Mouse (Mus musculus) forebrain, postnatal 0 days (tissue): ENCODE data around the gene Grk3. TPM values are rescaled to one million over a fixed set of nuclear protein-coding genes. Genes with fewer than 3 reads are reported as not detected.

Experiments
- ATAC-seq: fragments of 200-750 bp; cut with Nextera tagmentation; 2 replicates; pipeline ENCODE4 v1.8.0; 2017; ENCODE audit warnings: mild to moderate bottlenecking, moderate library complexity
- DNase-seq: peaks from one replicate; pipeline ENCODE4 v3.0.0-alpha.2; 2015
- H3K27ac ChIP-seq: fragments of 300-500 bp; sonication (generic); 2 replicates; pipeline ENCODE4 v1.5.1; 2014; ENCODE audit warnings: low read depth, mild to moderate bottlenecking, antibody characterized with exemption, low read length, moderate library complexity, mixed read lengths
- H3K27me3 ChIP-seq: fragments of 300-500 bp; sonication (generic); 2 replicates; pipeline ENCODE4 v1.6.1; 2014; ENCODE audit warnings: mild to moderate bottlenecking, low read length, mixed read lengths; ENCODE audit not compliant: insufficient read depth
- H3K36me3 ChIP-seq: fragments of 300-500 bp; sonication (generic); 2 replicates; pipeline ENCODE4 v1.6.1; 2014; ENCODE audit warnings: mild to moderate bottlenecking, moderate library complexity; ENCODE audit not compliant: insufficient read depth
- H3K4me1 ChIP-seq: fragments of 300-500 bp; sonication (generic); 2 replicates; pipeline ENCODE4 v1.6.1; 2014; ENCODE audit warnings: antibody characterized with exemption; ENCODE audit not compliant: insufficient read depth
- H3K4me2 ChIP-seq: fragments of 300-500 bp; sonication (generic); 2 replicates; pipeline ENCODE4 v1.6.1; 2014; ENCODE audit warnings: low read depth, mild to moderate bottlenecking, moderate library complexity
- H3K4me3 ChIP-seq: fragments of 300-500 bp; sonication (generic); 2 replicates; pipeline ENCODE4 v1.5.1; 2014; ENCODE audit warnings: low read depth, low read length, mixed read lengths
- H3K9ac ChIP-seq: fragments of 300-500 bp; sonication (generic); 2 replicates; pipeline ENCODE4 v1.6.1; 2014; ENCODE audit warnings: mild to moderate bottlenecking
- H3K9me3 ChIP-seq: fragments of 300-500 bp; sonication (generic); 2 replicates; pipeline ENCODE4 v1.6.1; 2016; ENCODE audit warnings: low read length
- CTCF ChIP-seq: sonication (generic); IDR thresholded peaks from 2 replicates; pipeline ENCODE4 v1.5.1; 2016; ENCODE audit warnings: antibody characterized with exemption, control low read depth, low read depth
- WGBS: fragments of 180-500 bp; shearing (Covaris S2); extraction: QIAGEN DNeasy Blood & Tissue Kit; methylation state at CpG from one replicate; pipeline ENCODE4 v1.1.7; 2014; 5-methylcytosine and 5-hydroxymethylcytosine counted together
- polyA plus RNA-seq: library from polyadenylated mRNA; unstranded; fragments of >200 nt; fragmentation: Nextera tagmentation; extraction: Ambion mirVana; gene quantifications from 2 replicates; pipeline ENCODE4 v1.2.1, GENCODE M21; 2015
- total RNA-seq: library from RNA; depleted of rRNA; stranded (reverse); fragments of >200 nt; gene quantifications from 2 replicates; pipeline ENCODE4 v1.2.3, GENCODE M21; 2014; rRNA removed

Gene Grk3
- 49.7 and 56.3 TPM in 2 replicates for total RNA-seq
- 5.9 and 12.3 TPM in 2 replicates for polyA plus RNA-seq

- Histone ChIP-seq H3K36me3 (no peaks in the 10 kb centered on the region), H3K4me2 (peak within 1 kb of the TSS; percentile 77), H3K4me1 (peaks cover 3% of the 10 kb centered on the region), H3K9ac (peak within 1 kb of the TSS; percentile 76), H3K27ac (peak within 1 kb of the TSS; percentile 50; the same call in 1 of the 2 replicates), H3K9me3 (no peaks in the 10 kb centered on the region), H3K4me3 (peak within 1 kb of the TSS; percentile 66), H3K27me3 (no peaks in the 10 kb centered on the region)
- peak; percentile 71 for DNase-seq
- TF ChIP-seq CTCF = no peak
- WGBS = 5% methylated on average over 32 of the region's 52 CpGs
- ATAC-seq = peak; percentile 81
Observed at GRCm38 (mm10) chr5:113015236-113016061, at the start of gene Grk3. Gene Grk3 (minus strand): TSS chr5:113015791.

GRCm38 (mm10) chr5:113054308-113054707, 38.7 kb upstream of the Grk3 start:
- no peak overlapping the region for H3K9ac ChIP-seq
- no peak overlapping the region for H3K4me2 ChIP-seq
- peaks cover 8% of the 10 kb centered on the region; the same call in 1 of the 2 replicates for H3K4me1 ChIP-seq
- peak; percentile 79 for ATAC-seq
- H3K27ac ChIP-seq = no peak overlapping the region
- H3K9me3 ChIP-seq = no peaks in the 10 kb centered on the region
- no peaks in the 10 kb centered on the region for H3K36me3 ChIP-seq
- peak; percentile 92 for DNase-seq
- peak; percentile 100 for TF ChIP-seq CTCF
- 2% methylated on average over 16 of the region's 16 CpGs for WGBS
- no peaks in the 10 kb centered on the region for H3K27me3 ChIP-seq
- H3K4me3 ChIP-seq = no peak overlapping the region

GRCm38 (mm10) chr5:113050581-113051185, 35.1 kb upstream of the Grk3 start:
- DNase-seq (no peak), ATAC-seq (no peak)
- 49% methylated on average over 7 of the region's 7 CpGs for WGBS
- Histone ChIP-seq H3K9me3 (no peaks in the 10 kb centered on the region), H3K36me3 (no peaks in the 10 kb centered on the region), H3K9ac (no peak overlapping the region), H3K4me1 (peaks cover 8% of the 10 kb centered on the region; the same call in 1 of the 2 replicates), H3K4me3 (no peak overlapping the region), H3K4me2 (no peak overlapping the region), H3K27ac (no peak overlapping the region; the same call in 1 of the 2 replicates), H3K27me3 (no peaks in the 10 kb centered on the region)
- no peak for TF ChIP-seq CTCF

- DNase-seq = no peak
- Histone ChIP-seq H3K4me3 (no peak overlapping the region), H3K4me1 (peaks cover 8% of the 10 kb centered on the region; the same call in 1 of the 2 replicates), H3K27me3 (no peaks in the 10 kb centered on the region), H3K36me3 (no peaks in the 10 kb centered on the region), H3K27ac (peak overlapping the region; percentile 45; the same call in 1 of the 2 replicates), H3K9ac (no peak overlapping the region), H3K9me3 (no peaks in the 10 kb centered on the region), H3K4me2 (no peak overlapping the region)
- TF ChIP-seq CTCF = no peak
- peak; percentile 44 for ATAC-seq
Observed at GRCm38 (mm10) chr5:113049876-113050275, 34.3 kb upstream of the Grk3 start.

GRCm38 (mm10) chr5:113045511-113046273, 30.1 kb upstream of the Grk3 start:
- Histone ChIP-seq H3K4me2 (no peak overlapping the region), H3K36me3 (no peaks in the 10 kb centered on the region), H3K9ac (no peak overlapping the region), H3K4me1 (peaks cover 15% of the 10 kb centered on the region; the same call in 1 of the 2 replicates), H3K27ac (peak overlapping the region; percentile 60), H3K4me3 (no peak overlapping the region), H3K9me3 (no peaks in the 10 kb centered on the region), H3K27me3 (no peaks in the 10 kb centered on the region)
- 54% methylated on average over 10 of the region's 10 CpGs for WGBS
- TF ChIP-seq CTCF = no peak
- ATAC-seq = peak; percentile 61
- DNase-seq = peak; percentile 67

- DNase-seq (no peak), ATAC-seq (no peak)
- H3K27ac ChIP-seq = no peak overlapping the region
Observed at GRCm38 (mm10) chr5:113043531-113043930, 27.9 kb upstream of the Grk3 start.

More at GRCm38 (mm10) chr5:113043531-113043930, 27.9 kb upstream of the Grk3 start:
- 45% methylated on average over 8 of the region's 8 CpGs for WGBS
- Histone ChIP-seq H3K4me3 (no peak overlapping the region), H3K9me3 (no peaks in the 10 kb centered on the region), H3K4me2 (no peak overlapping the region), H3K4me1 (peaks cover 10% of the 10 kb centered on the region), H3K9ac (no peak overlapping the region), H3K27me3 (no peaks in the 10 kb centered on the region), H3K36me3 (no peaks in the 10 kb centered on the region)
- no peak for TF ChIP-seq CTCF
